ENCODE assay signal across 26 mouse cellular contexts in the genomic region with DNA sequence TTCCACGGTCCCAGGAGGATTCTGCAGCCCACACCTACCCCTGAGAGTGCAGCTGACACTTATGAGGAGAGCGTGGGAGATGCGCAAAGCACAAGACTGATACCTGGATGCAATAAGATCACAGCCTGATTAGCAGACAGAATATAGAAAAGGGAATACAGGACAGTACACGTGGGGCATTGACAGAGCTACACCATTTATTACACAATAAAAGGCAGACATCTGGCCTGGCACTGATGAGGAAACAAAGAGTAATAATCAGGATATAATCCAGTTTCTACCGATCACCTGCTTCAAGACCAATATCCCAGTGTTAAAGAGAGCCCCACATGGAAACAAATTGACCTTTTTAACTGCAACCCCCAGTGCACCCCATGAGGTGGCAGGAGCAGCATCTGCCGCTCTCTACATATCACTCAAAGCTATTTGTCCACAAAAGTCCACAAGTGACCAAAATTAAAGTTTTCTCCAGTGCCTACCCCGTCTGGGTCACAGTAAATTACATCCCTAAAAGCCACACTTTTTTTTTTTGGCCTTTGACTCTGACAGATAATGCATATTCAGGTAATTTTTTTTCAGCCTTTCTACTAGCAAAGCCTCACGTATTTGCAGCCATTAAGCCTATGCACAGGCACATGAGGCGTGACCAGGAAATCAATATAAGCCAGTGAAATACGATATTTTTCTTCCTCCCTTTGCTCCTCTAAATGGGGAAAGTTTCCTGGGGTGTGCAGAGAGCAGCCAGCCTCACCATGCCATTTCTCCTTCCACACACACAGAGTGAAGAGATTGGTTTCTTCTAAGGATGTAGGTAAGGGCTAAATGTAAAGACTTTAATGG. TPM values are rescaled to one million over a fixed set of nuclear protein-coding genes. Genes with fewer than 3 reads are reported as not detected.
DNase-seq lines count a peak whose midpoint lies in the region; ATAC-seq and TF ChIP-seq lines count a peak whose summit lies in the region.
"Had no signal": no experiment of that assay in that cellular context is flagged by ENCODE, and none has a peak within 500 bp of the region (broad histone marks: within the 10 kb centered on the region; RNA-seq: fewer than 3 reads in every experiment).

No protein-coding gene starts in this region.

- WGBS in kidney, embryonic 14.5 days, result 37% methylated on average over 10 of the region's 10 CpGs
- WGBS in midbrain, embryonic 13.5 days, result 61% methylated on average over 10 of the region's 10 CpGs
- 60% methylated on average over 10 of the region's 10 CpGs for WGBS in midbrain, postnatal 0 days
- WGBS in hindbrain, embryonic 13.5 days, result 52% methylated on average over 10 of the region's 10 CpGs
- 47% methylated on average over 10 of the region's 10 CpGs for WGBS in intestine, postnatal 0 days

- no peak for DNase-seq in kidney, postnatal 4 days
- no peak for DNase-seq in midbrain, postnatal 0 days (ENCODE audit: low spot score)
- no peak for DNase-seq in urinary bladder, postnatal 36 days (ENCODE audit: low spot score in 2 of 2)
- DNase-seq: adrenal gland, adult 2 months; cerebellum, adult 9-10 months; heart, postnatal 10 days; kidney, postnatal 14 days; lung, embryonic 14.5 days; lung, postnatal 36 days; retina, postnatal 1 day had no signal

- no peak for TF ChIP-seq CTCF in midbrain, postnatal 0 days (IDR thresholded peaks at IDR 0.05)
- no peak for TF ChIP-seq CTCF in intestine, postnatal 0 days (IDR thresholded peaks at IDR 0.05; ENCODE audit: low read depth)

- H3K36me3 ChIP-seq in kidney, embryonic 14.5 days (ENCODE audit: control insufficient read depth, insufficient read depth, low read length), result no peaks in the 10 kb centered on the region
- no peaks in the 10 kb centered on the region for H3K36me3 ChIP-seq in midbrain, embryonic 13.5 days
- no peaks in the 10 kb centered on the region for H3K36me3 ChIP-seq in midbrain, postnatal 0 days (ENCODE audit: insufficient read depth, low read length)
- no peaks in the 10 kb centered on the region for H3K36me3 ChIP-seq in hindbrain, embryonic 13.5 days
- no peaks in the 10 kb centered on the region for H3K36me3 ChIP-seq in intestine, postnatal 0 days (ENCODE audit: control insufficient read depth, insufficient read depth)
- H3K36me3 ChIP-seq: forebrain, embryonic 10.5 days; heart, embryonic 10.5 days; liver, embryonic 12.5 days; stomach, embryonic 15.5 days had no signal

- no peak overlapping the region for H3K9ac ChIP-seq in kidney, embryonic 14.5 days (ENCODE audit: low read depth, low read length)
- H3K9ac ChIP-seq in midbrain, embryonic 13.5 days (replicated peaks), result no peak overlapping the region
- H3K9ac ChIP-seq in midbrain, postnatal 0 days (replicated peaks; ENCODE audit: low read length, poor library complexity, severe bottlenecking), result no peak overlapping the region
- H3K9ac ChIP-seq in hindbrain, embryonic 13.5 days, result no peak overlapping the region
- no peak overlapping the region for H3K9ac ChIP-seq in intestine, postnatal 0 days (ENCODE audit: low read depth, low read length)
- H3K9ac ChIP-seq: liver, embryonic 12.5 days; lung, embryonic 14.5 days; stomach, embryonic 15.5 days had no signal

- no peaks in the 10 kb centered on the region for H3K9me3 ChIP-seq in kidney, embryonic 14.5 days (ENCODE audit: control insufficient read depth, low read length)
- 0 out of 2 replicates have a peak, but pooled peaks cover 2% of the 10 kb centered on the region for H3K9me3 ChIP-seq in midbrain, embryonic 13.5 days
- no peaks in the 10 kb centered on the region for H3K9me3 ChIP-seq in midbrain, postnatal 0 days (ENCODE audit: low read length)
- H3K9me3 ChIP-seq in hindbrain, embryonic 13.5 days, result no peaks in the 10 kb centered on the region
- H3K9me3 ChIP-seq in intestine, postnatal 0 days (ENCODE audit: control insufficient read depth), result no peaks in the 10 kb centered on the region
- H3K9me3 ChIP-seq: heart, embryonic 10.5 days; liver, embryonic 12.5 days; stomach, embryonic 15.5 days had no signal

- H3K27me3 ChIP-seq in kidney, embryonic 14.5 days (ENCODE audit: control insufficient read depth, insufficient read depth, low read length), result no peaks in the 10 kb centered on the region
- H3K27me3 ChIP-seq in midbrain, embryonic 13.5 days, result peaks cover 4% of the 10 kb centered on the region; the same call in 1 of the 2 replicates
- H3K27me3 ChIP-seq in midbrain, postnatal 0 days (ENCODE audit: insufficient read depth, low read length), result no peaks in the 10 kb centered on the region
- 0 out of 2 replicates have a peak, but pooled peaks cover 5% of the 10 kb centered on the region for H3K27me3 ChIP-seq in hindbrain, embryonic 13.5 days
- H3K27me3 ChIP-seq in intestine, postnatal 0 days (replicated peaks; ENCODE audit: control insufficient read depth, insufficient read depth, low read length), result no peaks in the 10 kb centered on the region
- H3K27me3 ChIP-seq: stomach, embryonic 15.5 days had no signal

- no peaks in the 10 kb centered on the region; the same call in 1 of the 2 replicates for H3K4me1 ChIP-seq in kidney, embryonic 14.5 days (ENCODE audit: control insufficient read depth, insufficient read depth, low read length)
- no peaks in the 10 kb centered on the region; the same call in 1 of the 2 replicates for H3K4me1 ChIP-seq in midbrain, embryonic 13.5 days (replicated peaks)
- H3K4me1 ChIP-seq in midbrain, postnatal 0 days (ENCODE audit: insufficient read depth, low read length), result no peaks in the 10 kb centered on the region
- H3K4me1 ChIP-seq in hindbrain, embryonic 13.5 days (replicated peaks), result peaks cover 8% of the 10 kb centered on the region
- H3K4me1 ChIP-seq in intestine, postnatal 0 days (replicated peaks; ENCODE audit: control insufficient read depth, insufficient read depth, low read length), result no peaks in the 10 kb centered on the region
- H3K4me1 ChIP-seq: forebrain, embryonic 10.5 days; heart, embryonic 10.5 days; liver, embryonic 12.5 days; stomach, embryonic 15.5 days had no signal

- ATAC-seq in kidney, embryonic 14.5 days (ENCODE audit: low FRiP score, low TSS enrichment), result peak; percentile 60; the same call in 1 of the 2 replicates
- ATAC-seq in midbrain, embryonic 13.5 days, result 0 out of 2 replicates have a peak, but pooled peaks have one; percentile 37
- ATAC-seq in midbrain, postnatal 0 days (ENCODE audit: low FRiP score), result no peak
- peak; percentile 43; the same call in 1 of the 2 replicates for ATAC-seq in hindbrain, embryonic 13.5 days (ENCODE audit: low FRiP score)
- peak; percentile 32; the same call in 1 of the 2 replicates for ATAC-seq in intestine, postnatal 0 days
- ATAC-seq: liver, embryonic 12.5 days had no signal

- H3K4me2 ChIP-seq in kidney, embryonic 14.5 days (replicated peaks; ENCODE audit: low read depth, low read length), result no peak overlapping the region
- H3K4me2 ChIP-seq in midbrain, embryonic 13.5 days (replicated peaks), result no peak overlapping the region
- H3K4me2 ChIP-seq in midbrain, postnatal 0 days (ENCODE audit: low read depth, low read length, poor library complexity, severe bottlenecking), result no peak overlapping the region
- no peak overlapping the region for H3K4me2 ChIP-seq in hindbrain, embryonic 13.5 days
- H3K4me2 ChIP-seq in intestine, postnatal 0 days (replicated peaks; ENCODE audit: low read depth), result no peak overlapping the region
- H3K4me2 ChIP-seq: liver, embryonic 12.5 days; lung, embryonic 14.5 days; stomach, embryonic 15.5 days had no signal

- no peak overlapping the region for H3K27ac ChIP-seq in kidney, embryonic 14.5 days (ENCODE audit: low read depth, low read length)
- no peak overlapping the region for H3K27ac ChIP-seq in midbrain, embryonic 13.5 days
- no peak overlapping the region for H3K27ac ChIP-seq in midbrain, postnatal 0 days (ENCODE audit: low read depth, low read length)
- peak overlapping the region; percentile 19; the same call in 1 of the 2 replicates for H3K27ac ChIP-seq in hindbrain, embryonic 13.5 days
- H3K27ac ChIP-seq in intestine, postnatal 0 days (ENCODE audit: low read depth, low read length), result no peak overlapping the region
- H3K27ac ChIP-seq: forebrain, embryonic 10.5 days; heart, embryonic 10.5 days; left cerebral cortex, adult 2 months; liver, embryonic 12.5 days; stomach, embryonic 15.5 days had no signal

- H3K4me3 ChIP-seq in kidney, embryonic 14.5 days (ENCODE audit: low read length), result no peak overlapping the region
- H3K4me3 ChIP-seq in midbrain, embryonic 13.5 days (replicated peaks), result no peak overlapping the region
- no peak overlapping the region for H3K4me3 ChIP-seq in midbrain, postnatal 0 days (ENCODE audit: low read depth, low read length)
- no peak overlapping the region for H3K4me3 ChIP-seq in hindbrain, embryonic 13.5 days
- H3K4me3 ChIP-seq in intestine, postnatal 0 days (ENCODE audit: low read depth, low read length), result no peak overlapping the region
- H3K4me3 ChIP-seq: forebrain, embryonic 10.5 days; heart, embryonic 10.5 days; left cerebral cortex, adult 2 months; liver, embryonic 12.5 days; stomach, embryonic 15.5 days had no signal

RNA-seq across cellular contexts. Expression of a gene that starts 34.6 kb away (rescaled TPM):
- 0.20 and 0.24 TPM in 2 replicates for polyA plus RNA-seq in kidney, embryonic 14.5 days (2014; fragmentation: Nextera tagmentation; extraction: Ambion mirVana)
- 86.5 and 89.4 TPM in 2 replicates for polyA plus RNA-seq in midbrain, embryonic 13.5 days (2015; fragmentation: Nextera tagmentation; extraction: Ambion mirVana)
- 235 and 257 TPM in 2 replicates for total RNA-seq in midbrain, postnatal 0 days (2014; rRNA removed)
- polyA plus RNA-seq in midbrain, postnatal 0 days (2015; fragmentation: Nextera tagmentation; extraction: Ambion mirVana), result 157 and 158 TPM in 2 replicates
- polyA plus RNA-seq in hindbrain, embryonic 13.5 days (2015; fragmentation: Nextera tagmentation; extraction: Ambion mirVana), result 101 and 111 TPM in 2 replicates
- polyA plus RNA-seq in intestine, postnatal 0 days (2015; fragmentation: Nextera tagmentation; extraction: Ambion mirVana), result 1.8 and 2.4 TPM in 2 replicates
- total RNA-seq: megakaryocyte-erythroid progenitor cell, adult 5-6 weeks had no signal
- polyA plus RNA-seq: C2C12 had no signal

RNA-seq across cellular contexts. Expression of a gene that starts 42.3 kb away (rescaled TPM):
- polyA plus RNA-seq in kidney, embryonic 14.5 days (2014; fragmentation: Nextera tagmentation; extraction: Ambion mirVana), result 7.2 and 8.5 TPM in 2 replicates
- polyA plus RNA-seq in midbrain, embryonic 13.5 days (2015; fragmentation: Nextera tagmentation; extraction: Ambion mirVana), result 9.5 and 9.6 TPM in 2 replicates
- total RNA-seq in midbrain, postnatal 0 days (2014; rRNA removed), result 8.8 and 11.5 TPM in 2 replicates
- 5.6 and 6.3 TPM in 2 replicates for polyA plus RNA-seq in midbrain, postnatal 0 days (2015; fragmentation: Nextera tagmentation; extraction: Ambion mirVana)
- polyA plus RNA-seq in hindbrain, embryonic 13.5 days (2015; fragmentation: Nextera tagmentation; extraction: Ambion mirVana), result 8.5 and 9.5 TPM in 2 replicates
- 1.1 TPM in 2 replicates for polyA plus RNA-seq in intestine, postnatal 0 days (2015; fragmentation: Nextera tagmentation; extraction: Ambion mirVana)

RNA-seq across cellular contexts. Expression of a gene that starts 53.7 kb away (rescaled TPM):
- not detected in 2 replicates for polyA plus RNA-seq in kidney, embryonic 14.5 days (2014; fragmentation: Nextera tagmentation; extraction: Ambion mirVana)
- polyA plus RNA-seq in midbrain, embryonic 13.5 days (2015; fragmentation: Nextera tagmentation; extraction: Ambion mirVana), result 0.08 TPM in 1 of 2 replicates, not detected in the other
- total RNA-seq in midbrain, postnatal 0 days (2014; rRNA removed), result not detected in 2 replicates
- polyA plus RNA-seq in midbrain, postnatal 0 days (2015; fragmentation: Nextera tagmentation; extraction: Ambion mirVana), result not detected in 2 replicates
- not detected in 2 replicates for polyA plus RNA-seq in hindbrain, embryonic 13.5 days (2015; fragmentation: Nextera tagmentation; extraction: Ambion mirVana)
- not detected in 2 replicates for polyA plus RNA-seq in intestine, postnatal 0 days (2015; fragmentation: Nextera tagmentation; extraction: Ambion mirVana)
- total RNA-seq: adrenal gland, adult 2 months; common myeloid progenitor, adult 5-6 weeks; gastrocnemius, adult 18-20 months; gastrocnemius, postnatal 4 days; megakaryocyte-erythroid progenitor cell, adult 5-6 weeks had no signal
- polyA plus RNA-seq: adrenal gland, adult 2 months; C2C12; forebrain, embryonic 10.5 days; heart, embryonic 10.5 days; limb, embryonic 11.5 days; liver, embryonic 12.5 days; lung, embryonic 14.5 days; stomach, embryonic 15.5 days; thymus, postnatal 0 days had no signal

Comparison
In these comparisons a context has a peak if more than half of its experiments do, and no peak if none do; other contexts are left out.
1. RNA of a gene that starts 34.6 kb away (polyA plus RNA-seq): 157 to 158 TPM in midbrain, postnatal 0 days, 101 to 111 TPM in hindbrain, embryonic 13.5 days and 86.5 to 89.4 TPM in midbrain, embryonic 13.5 days; 1.8 to 2.4 TPM in intestine, postnatal 0 days and 0.20 to 0.24 TPM in kidney, embryonic 14.5 days; every median in the first group is over 10 times any median in the second.